Mouse (Mus musculus): ENCODE measurements around the gene Slc4a7. TPM values are rescaled to one million over a fixed set of nuclear protein-coding genes. Genes with fewer than 3 reads are reported as not detected.
"Not testable (repeated sequence)": the region's sequence is repeated elsewhere in the genome, so short reads cannot be mapped to it uniquely, and the experiment has no call there.

Gene Slc4a7
- total RNA-seq, 2 experiments from 2014 or later = 7.6 to 9.6 TPM

DNA sequence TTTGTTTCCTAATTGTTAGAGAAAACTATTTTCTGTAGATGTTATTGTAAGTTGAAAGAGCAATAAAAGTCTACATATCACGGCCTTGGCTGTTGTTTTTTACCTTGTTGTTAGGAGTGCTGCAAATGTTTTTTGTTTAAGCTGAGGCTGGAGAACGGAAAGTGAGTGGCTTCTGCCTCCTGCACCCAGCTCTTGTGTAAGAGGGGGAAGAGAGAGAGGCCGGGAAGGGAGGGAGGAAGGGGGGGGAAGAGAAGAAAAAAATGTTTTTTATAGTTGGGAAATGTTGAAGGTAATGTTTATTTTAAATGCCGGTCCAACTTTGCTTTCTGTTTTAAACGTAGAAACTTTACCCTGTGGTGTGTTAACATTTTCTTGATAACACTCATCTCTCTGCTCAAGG, 97.8 kb downstream of the Slc4a7 start:
- DNase-seq (ENCODE audit: low spot score) = no peak

DNA sequence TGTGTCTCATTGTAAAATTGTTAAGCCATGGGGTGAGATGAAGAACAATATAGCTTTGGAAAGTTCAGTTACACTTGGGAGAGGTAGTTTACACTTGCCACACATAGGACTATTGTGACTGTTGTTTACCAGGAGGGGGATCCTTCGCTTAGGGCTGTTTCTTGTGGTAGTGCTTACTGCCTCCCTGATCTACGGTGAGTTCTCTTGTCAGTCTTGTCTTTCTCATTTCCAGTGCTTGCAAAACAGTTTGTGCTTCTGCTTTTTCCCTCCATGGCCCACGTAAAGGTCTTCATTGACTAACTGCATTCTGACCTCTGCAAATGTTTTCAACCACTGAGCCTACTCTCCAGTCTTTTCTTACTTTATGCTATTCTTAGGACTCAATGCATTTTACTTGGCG, 98.3 kb downstream of the Slc4a7 start:
- no peak for DNase-seq (ENCODE audit: low spot score)

DNA sequence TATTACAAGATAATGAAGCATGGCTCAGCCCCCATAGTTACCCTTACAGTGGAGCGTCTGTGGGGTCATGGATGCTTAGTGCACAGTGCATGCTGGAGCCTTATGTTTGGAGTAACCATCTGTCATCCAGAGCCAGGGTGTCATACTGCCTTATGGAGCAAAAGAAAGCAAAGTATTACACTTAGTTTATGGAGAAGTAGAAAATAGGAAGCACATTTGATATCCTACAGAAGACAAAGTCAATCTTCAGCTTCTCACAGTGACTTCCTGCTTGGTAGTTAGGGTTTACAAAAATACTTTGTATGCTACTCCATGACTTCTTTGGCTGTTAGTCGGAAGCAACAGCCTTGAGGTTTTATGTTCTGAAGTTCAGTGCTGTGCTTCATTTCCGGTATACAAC, 98.7 kb downstream of the Slc4a7 start:
- no peak for DNase-seq (ENCODE audit: low spot score)

DNA sequence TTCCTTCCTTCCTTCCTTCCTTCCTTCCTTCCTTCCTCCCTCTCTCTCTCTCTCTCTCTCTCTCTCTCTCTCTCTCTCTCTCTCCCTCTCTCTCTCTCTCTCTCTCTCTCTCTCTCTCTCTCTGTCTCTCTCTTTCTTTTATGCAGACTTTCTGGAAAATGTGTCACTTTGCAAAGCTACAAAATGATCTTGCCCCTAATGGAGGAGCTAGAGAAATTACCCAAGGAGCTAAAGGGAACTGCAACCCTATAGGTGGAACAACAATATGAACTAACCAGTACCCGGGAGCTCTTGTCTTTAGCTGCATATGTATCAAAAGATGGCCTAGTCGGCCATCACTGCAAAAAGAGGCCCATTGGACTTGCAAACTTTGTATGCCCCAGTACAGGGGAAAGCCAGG, 101.0 kb downstream of the Slc4a7 start, which contains the start of gene Nek10:
TSS of gene Nek10 (plus strand) at position 301 of the 400 bp plus-strand sequence.
- DNase-seq (ENCODE audit: low spot score) = not testable (repeated sequence)

GRCm38 (mm10) chr14:14803921-14804517, 101.9 kb downstream of the Slc4a7 start:
- no peak for DNase-seq (ENCODE audit: low spot score)

- no peak for DNase-seq (ENCODE audit: low spot score)
Observed at GRCm38 (mm10) chr14:14804518-14805212, 102.6 kb downstream of the Slc4a7 start.

DNA sequence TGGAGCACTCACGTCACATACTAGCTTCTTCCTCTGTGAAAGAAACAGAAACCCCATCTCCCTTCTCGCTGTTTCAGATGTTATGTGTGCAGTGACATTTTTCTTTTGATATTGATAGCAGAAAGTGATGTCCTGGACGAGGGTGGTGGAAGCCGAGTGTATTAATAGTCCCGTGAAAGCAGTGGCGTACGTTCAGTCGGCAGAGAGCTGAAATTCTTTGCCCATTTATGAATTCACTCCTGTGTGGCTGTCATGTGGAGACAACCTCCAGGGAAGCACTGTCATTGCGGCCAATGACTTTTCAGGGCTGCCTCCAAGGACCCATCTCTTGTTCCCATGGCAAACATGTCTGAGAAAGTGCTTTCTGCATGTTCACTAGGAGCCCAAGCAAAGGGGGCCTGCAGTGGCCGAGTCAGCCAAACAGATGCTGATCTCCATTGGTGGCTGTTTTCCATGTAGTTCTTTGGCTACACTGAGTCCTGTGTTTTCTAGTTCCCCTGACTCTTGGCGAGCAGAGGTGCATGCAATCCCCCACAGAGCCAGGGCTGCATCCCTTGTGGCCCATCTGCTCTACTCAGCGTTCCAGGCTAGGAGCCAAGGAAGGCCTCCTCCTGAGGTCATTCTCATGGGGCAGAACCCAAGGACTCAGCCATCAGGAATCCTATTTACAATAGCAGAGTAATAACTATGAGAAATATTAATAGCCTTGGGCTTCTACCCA, 130.6 kb downstream of the Slc4a7 start:
- peak; percentile 88 for DNase-seq (ENCODE audit: low spot score)

DNA sequence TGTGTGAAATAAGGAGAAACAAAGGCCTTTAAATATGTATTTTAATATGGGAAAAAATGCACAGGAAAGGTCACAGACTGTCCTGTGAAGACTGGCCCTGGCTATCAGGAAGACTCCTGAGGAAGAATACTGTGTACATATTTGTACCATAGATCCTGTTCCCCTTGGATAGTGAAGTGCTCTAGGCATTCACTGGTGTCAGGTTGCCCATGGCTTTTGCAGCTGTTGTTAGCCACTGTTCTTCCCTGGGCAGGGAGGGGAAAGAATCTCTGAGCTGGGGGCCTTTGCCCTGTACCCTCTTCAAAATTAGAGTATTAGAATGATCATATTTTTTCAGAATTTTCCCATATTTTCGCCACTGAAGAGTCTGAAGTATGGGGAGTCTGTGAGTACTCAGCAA, 131.4 kb downstream of the Slc4a7 start:
- DNase-seq (ENCODE audit: low spot score) = no peak

- DNase-seq (ENCODE audit: low spot score) = no peak
Observed at GRCm38 (mm10) chr14:14834266-14834665, 132.2 kb downstream of the Slc4a7 start.

GRCm38 (mm10) chr14:14837627-14838026, 135.5 kb downstream of the Slc4a7 start:
- DNase-seq (ENCODE audit: low spot score) = no peak

GRCm38 (mm10) chr14:14838109-14838508, 136.0 kb downstream of the Slc4a7 start:
- peak; percentile 38 for DNase-seq (ENCODE audit: low spot score)

- DNase-seq (ENCODE audit: low spot score) = no peak
Observed at GRCm38 (mm10) chr14:14842734-14843530, 140.9 kb downstream of the Slc4a7 start.

Other genes with a start within 250 kb of the Slc4a7 start
- gene Nek10, start 101.1 kb downstream of the Slc4a7 start, total RNA-seq (2021) = under 1 TPM; 0.05 to 0.07 TPM

Data from gastrocnemius, adult 18-20 months (tissue).